Mouse (Mus musculus) embryonic stem cell, embryonic (primary cell): Measurements from ENCODE around the gene Msi2.

Experiments
- CTCF ChIA-PET, 4 experiments: fragments of 300-600 bp in 2 of 4; fragments of 350-600 bp in 2 of 4; sonication (Branson Sonifier 250); formaldehyde crosslinking; loops; one replicate each; lab custom pipeline; 2022; ENCODE audit warnings: inconsistent platforms in 2 of 4; lab: Charles Lee
- POLR2A ChIA-PET, 4 experiments: fragments of 300-600 bp in 2 of 4; fragments of 350-600 bp in 2 of 4; sonication (Branson Sonifier 250); formaldehyde crosslinking; loops; one replicate each; lab custom pipeline; 2022; ENCODE audit warnings: antibody characterized with exemption in 4 of 4, inconsistent platforms in 1 of 4; lab: Charles Lee

Msi2 gene

GRCm38 (mm10) chr11:88668345-88668744, 50.0 kb downstream of the Msi2 start:
- POLR2A ChIA-PET: interaction anchor here in 2 of 4 experiments (0.6 to 1.0 kb wide), 3 partner anchors 9 to 282 kb away, joined by 3 to 4 read pairs (median 3); no protein-coding TSS in a partner anchor

GRCm38 (mm10) chr11:88665799-88666198, 52.5 kb downstream of the Msi2 start:
- ChIA-PET POLR2A (interaction anchor here (0.6 to 3.8 kb wide), 16 partner anchors 9 to 153 kb away, joined by 3 to 24 read pairs (median 6); no protein-coding TSS in a partner anchor), CTCF (interaction anchor here in 1 of 4 experiments (0.5 kb wide), 1 partner anchor 132 kb away, joined by 5 read pairs; no protein-coding TSS in a partner anchor)

More at GRCm38 (mm10) chr11:88668345-88668744, 50.0 kb downstream of the Msi2 start:
- CTCF ChIA-PET: interaction anchor here in 1 of 4 experiments (1.0 kb wide), 1 partner anchor 23 kb away, joined by 3 read pairs; no protein-coding TSS in a partner anchor

- ChIA-PET POLR2A (interaction anchor here in 3 of 4 experiments (0.5 to 4.1 kb wide), 24 partner anchors 9 to 426 kb away, joined by 3 to 19 read pairs (median 4); partner anchors contain the start of gene Msi2 (in 1 of the 3)), CTCF (interaction anchor here in 1 of 4 experiments (0.5 to 0.6 kb wide), 2 partner anchors 12 to 112 kb away, joined by 3 read pairs; no protein-coding TSS in a partner anchor)
These were observed 56.7 kb downstream of the Msi2 start for GRCm38 (mm10) chr11:88661444-88662180.

GRCm38 (mm10) chr11:88660404-88660803, 57.9 kb downstream of the Msi2 start:
- POLR2A ChIA-PET: interaction anchor here in 2 of 4 experiments (1.1 to 4.1 kb wide), 6 partner anchors 10 to 41 kb away, joined by 3 to 19 read pairs (median 6); no protein-coding TSS in a partner anchor

GRCm38 (mm10) chr11:88658926-88659325, 59.4 kb downstream of the Msi2 start:
- POLR2A ChIA-PET: interaction anchor here in 3 of 4 experiments (0.5 to 4.1 kb wide), 9 partner anchors 8 to 58 kb away, joined by 3 to 19 read pairs (median 3); no protein-coding TSS in a partner anchor
- CTCF ChIA-PET: interaction anchor here in 1 of 4 experiments (0.5 kb wide), 1 partner anchor 70 kb away, joined by 3 read pairs; no protein-coding TSS in a partner anchor

More at GRCm38 (mm10) chr11:88660404-88660803, 57.9 kb downstream of the Msi2 start:
- CTCF ChIA-PET: interaction anchor here in 1 of 4 experiments (0.6 kb wide), 1 partner anchor 16 kb away, joined by 6 read pairs; no protein-coding TSS in a partner anchor

GRCm38 (mm10) chr11:88655786-88656185, 62.5 kb downstream of the Msi2 start:
- ChIA-PET POLR2A (interaction anchor here in 3 of 4 experiments (0.6 to 2.9 kb wide), 13 partner anchors 7 to 144 kb away, joined by 3 to 12 read pairs (median 3); no protein-coding TSS in a partner anchor), CTCF (no interaction called here)

- POLR2A ChIA-PET: interaction anchor here in 3 of 4 experiments (0.6 to 2.9 kb wide), 17 partner anchors 8 to 143 kb away, joined by 3 to 12 read pairs (median 3); no protein-coding TSS in a partner anchor
- CTCF ChIA-PET: interaction anchor here in 2 of 4 experiments (0.6 kb wide), 2 partner anchors 25 to 373 kb away, joined by 3 to 4 read pairs; no protein-coding TSS in a partner anchor
These were observed 63.1 kb downstream of the Msi2 start for GRCm38 (mm10) chr11:88655214-88655566.

GRCm38 (mm10) chr11:88654391-88655213, 63.7 kb downstream of the Msi2 start:
- ChIA-PET POLR2A (interaction anchor here in 3 of 4 experiments (0.6 to 2.0 kb wide), 11 partner anchors 9 to 36 kb away, joined by 3 to 4 read pairs (median 3); no protein-coding TSS in a partner anchor), CTCF (interaction anchor here in 2 of 4 experiments (0.6 kb wide), 2 partner anchors 24 to 373 kb away, joined by 3 to 4 read pairs; no protein-coding TSS in a partner anchor)

- POLR2A ChIA-PET: interaction anchor here in 2 of 4 experiments (1.0 to 2.1 kb wide), 9 partner anchors 9 to 53 kb away, joined by 3 to 8 read pairs (median 5); no protein-coding TSS in a partner anchor
These were observed 68.0 kb downstream of the Msi2 start for GRCm38 (mm10) chr11:88650275-88650674.

GRCm38 (mm10) chr11:88649009-88649408, 69.3 kb downstream of the Msi2 start:
- ChIA-PET CTCF (interaction anchor here in 1 of 4 experiments (0.6 kb wide), 1 partner anchor 197 kb away, joined by 10 read pairs; no protein-coding TSS in a partner anchor), POLR2A (interaction anchor here in 2 of 4 experiments (0.7 to 2.1 kb wide), 11 partner anchors 12 to 414 kb away, joined by 3 to 8 read pairs (median 5); no protein-coding TSS in a partner anchor)

More at GRCm38 (mm10) chr11:88650275-88650674, 68.0 kb downstream of the Msi2 start:
- CTCF ChIA-PET: interaction anchor here in 1 of 4 experiments (0.6 kb wide), 1 partner anchor 109 kb away, joined by 5 read pairs; no protein-coding TSS in a partner anchor

- ChIA-PET POLR2A (interaction anchor here in 2 of 4 experiments (0.7 to 2.1 kb wide), 9 partner anchors 13 to 198 kb away, joined by 3 to 8 read pairs (median 4); no protein-coding TSS in a partner anchor), CTCF (interaction anchor here in 2 of 4 experiments (0.5 to 0.6 kb wide), 2 partner anchors 10 to 197 kb away, joined by 5 to 10 read pairs; no protein-coding TSS in a partner anchor)
These were observed 69.9 kb downstream of the Msi2 start for GRCm38 (mm10) chr11:88648407-88648806.

GRCm38 (mm10) chr11:88646493-88646892, 71.8 kb downstream of the Msi2 start:
- CTCF ChIA-PET: no interaction called here
- POLR2A ChIA-PET: interaction anchor here in 1 of 4 experiments (1.5 to 4.8 kb wide), 5 partner anchors 9 to 19 kb away, joined by 5 to 19 read pairs (median 11); no protein-coding TSS in a partner anchor

GRCm38 (mm10) chr11:88645821-88646220, 72.5 kb downstream of the Msi2 start:
- POLR2A ChIA-PET: interaction anchor here (0.6 to 4.8 kb wide), 17 partner anchors 8 to 133 kb away, joined by 3 to 19 read pairs (median 4); no protein-coding TSS in a partner anchor

GRCm38 (mm10) chr11:88644719-88645118, 73.6 kb downstream of the Msi2 start:
- ChIA-PET CTCF (interaction anchor here in 2 of 4 experiments (1.0 kb wide), 3 partner anchors 24 to 165 kb away, joined by 3 read pairs; no protein-coding TSS in a partner anchor), POLR2A (interaction anchor here in 3 of 4 experiments (0.5 to 4.8 kb wide), 22 partner anchors 8 to 410 kb away, joined by 3 to 19 read pairs (median 4); no protein-coding TSS in a partner anchor)

More at GRCm38 (mm10) chr11:88645821-88646220, 72.5 kb downstream of the Msi2 start:
- CTCF ChIA-PET: interaction anchor here in 2 of 4 experiments (1.0 kb wide), 3 partner anchors 23 to 163 kb away, joined by 3 read pairs; no protein-coding TSS in a partner anchor

GRCm38 (mm10) chr11:88639862-88640261, 78.5 kb downstream of the Msi2 start:
- ChIA-PET POLR2A (interaction anchor here in 3 of 4 experiments (0.9 to 1.4 kb wide), 4 partner anchors 9 to 12 kb away, joined by 3 to 5 read pairs (median 4); no protein-coding TSS in a partner anchor), CTCF (no interaction called here)

- CTCF ChIA-PET: interaction anchor here in 2 of 4 experiments (0.6 to 1.4 kb wide), 6 partner anchors 9 to 261 kb away, joined by 3 to 7 read pairs (median 4); no protein-coding TSS in a partner anchor
- POLR2A ChIA-PET: interaction anchor here in 3 of 4 experiments (0.5 to 1.4 kb wide), 9 partner anchors 8 to 226 kb away, joined by 3 to 5 read pairs (median 3); no protein-coding TSS in a partner anchor
These were observed 79.3 kb downstream of the Msi2 start for GRCm38 (mm10) chr11:88638936-88639542.
